In genomic region chr1:143173836-143174235, GRCm38 (mm10) we compare ENCODE assay signal across 19 mouse cellular contexts.
A peak's percentile ranks its signal among the peaks of the same experiment; 100 is the strongest.
DNase-seq lines count a peak whose midpoint lies in the region; ATAC-seq and TF ChIP-seq lines count a peak whose summit lies in the region.
"Had no signal": no experiment of that assay in that cellular context is flagged by ENCODE, and none has a peak within 500 bp of the region (broad histone marks: within the 10 kb centered on the region; RNA-seq: fewer than 3 reads in every experiment).

No protein-coding gene starts in this region.

- H3K4me2 ChIP-seq in forebrain, embryonic 16.5 days (ENCODE audit: low read length), result no peak overlapping the region
- no peak overlapping the region for H3K4me2 ChIP-seq in forebrain, embryonic 13.5 days
- no peak overlapping the region for H3K4me2 ChIP-seq in intestine, embryonic 16.5 days (ENCODE audit: low read depth, low read length)
- H3K4me2 ChIP-seq: hindbrain, embryonic 15.5 days; liver, embryonic 15.5 days had no signal

- peak; percentile 23 for DNase-seq in right cerebral cortex, postnatal 25 days
- DNase-seq in right cerebral cortex, postnatal 4 days, result no peak
- peak; percentile 72 to 73 for DNase-seq in layer of hippocampus, adult 2 months (ENCODE audit: low spot score in 2 of 2)
- DNase-seq in kidney, adult 9 months, result no peak
- DNase-seq in gastrocnemius, adult 18-20 months (ENCODE audit: low spot score), result no peak
- DNase-seq: adrenal gland, postnatal 36 days; gastrocnemius, postnatal 10 days; heart, postnatal 10 days; kidney, adult 18-20 months; kidney, postnatal 14 days; lung, postnatal 10 days; right cerebral cortex, postnatal 14 days; thymus, postnatal 14 days had no signal

- no peaks in the 10 kb centered on the region for H3K9me3 ChIP-seq in forebrain, embryonic 16.5 days (ENCODE audit: control insufficient read depth, low read length)
- H3K9me3 ChIP-seq in forebrain, embryonic 13.5 days (replicated peaks), result no peaks in the 10 kb centered on the region
- H3K9me3 ChIP-seq in intestine, embryonic 16.5 days (ENCODE audit: control insufficient read depth, low read length), result no peaks in the 10 kb centered on the region
- H3K9me3 ChIP-seq: hindbrain, embryonic 15.5 days; liver, embryonic 15.5 days had no signal

- H3K4me1 ChIP-seq in forebrain, embryonic 16.5 days (replicated peaks; ENCODE audit: control insufficient read depth, insufficient read depth, low read length), result no peaks in the 10 kb centered on the region
- no peaks in the 10 kb centered on the region for H3K4me1 ChIP-seq in forebrain, embryonic 13.5 days
- no peaks in the 10 kb centered on the region for H3K4me1 ChIP-seq in intestine, embryonic 16.5 days (ENCODE audit: control insufficient read depth, insufficient read depth, low read length)
- H3K4me1 ChIP-seq: hindbrain, embryonic 15.5 days; liver, embryonic 15.5 days had no signal

- no peaks in the 10 kb centered on the region for H3K27me3 ChIP-seq in forebrain, embryonic 16.5 days (replicated peaks; ENCODE audit: control insufficient read depth, insufficient read depth, low read length)
- no peaks in the 10 kb centered on the region for H3K27me3 ChIP-seq in forebrain, embryonic 13.5 days
- no peaks in the 10 kb centered on the region for H3K27me3 ChIP-seq in intestine, embryonic 16.5 days (replicated peaks; ENCODE audit: control insufficient read depth, insufficient read depth, low read length)
- H3K27me3 ChIP-seq: hindbrain, embryonic 15.5 days; liver, embryonic 15.5 days had no signal

- WGBS in forebrain, embryonic 16.5 days, result 64% methylated on average over 2 of the region's 2 CpGs
- WGBS in forebrain, embryonic 13.5 days, result 78% methylated on average over 2 of the region's 2 CpGs
- WGBS in intestine, embryonic 16.5 days, result 70% methylated on average over 2 of the region's 2 CpGs

- H3K36me3 ChIP-seq in forebrain, embryonic 16.5 days (ENCODE audit: control insufficient read depth, insufficient read depth), result no peaks in the 10 kb centered on the region
- no peaks in the 10 kb centered on the region for H3K36me3 ChIP-seq in forebrain, embryonic 13.5 days (ENCODE audit: poor library complexity, severe bottlenecking)
- H3K36me3 ChIP-seq in intestine, embryonic 16.5 days (ENCODE audit: control insufficient read depth, insufficient read depth, low read length), result no peaks in the 10 kb centered on the region
- H3K36me3 ChIP-seq: hindbrain, embryonic 15.5 days; liver, embryonic 15.5 days had no signal

- no peak overlapping the region for H3K27ac ChIP-seq in forebrain, embryonic 16.5 days (ENCODE audit: low read length)
- H3K27ac ChIP-seq in forebrain, embryonic 13.5 days, result no peak overlapping the region
- H3K27ac ChIP-seq in layer of hippocampus, adult 2 months, result no peak overlapping the region
- H3K27ac ChIP-seq in intestine, embryonic 16.5 days (ENCODE audit: low read length), result no peak overlapping the region
- H3K27ac ChIP-seq: hindbrain, embryonic 15.5 days; liver, embryonic 15.5 days had no signal

- H3K4me3 ChIP-seq in forebrain, embryonic 16.5 days (replicated peaks; ENCODE audit: low read length), result no peak overlapping the region
- no peak overlapping the region for H3K4me3 ChIP-seq in forebrain, embryonic 13.5 days
- H3K4me3 ChIP-seq in layer of hippocampus, adult 2 months, result no peak overlapping the region
- no peak overlapping the region for H3K4me3 ChIP-seq in intestine, embryonic 16.5 days (ENCODE audit: low read length)
- H3K4me3 ChIP-seq: hindbrain, embryonic 15.5 days; liver, embryonic 15.5 days had no signal

- peak; percentile 59; the same call in 1 of the 2 replicates for ATAC-seq in forebrain, embryonic 16.5 days
- ATAC-seq in forebrain, embryonic 13.5 days, result no peak
- ATAC-seq in intestine, embryonic 16.5 days, result no peak
- ATAC-seq: midbrain, embryonic 16.5 days had no signal

- TF ChIP-seq CTCF in layer of hippocampus, adult 2 months (conservative IDR thresholded peaks at IDR 0.05), result no peak

- H3K9ac ChIP-seq in forebrain, embryonic 16.5 days (replicated peaks; ENCODE audit: low read depth, low read length), result no peak overlapping the region
- no peak overlapping the region for H3K9ac ChIP-seq in forebrain, embryonic 13.5 days
- no peak overlapping the region for H3K9ac ChIP-seq in intestine, embryonic 16.5 days (ENCODE audit: low read depth, low read length)
- H3K9ac ChIP-seq: hindbrain, embryonic 15.5 days; liver, embryonic 15.5 days had no signal

Comparison
In these comparisons a context has a peak if more than half of its experiments do, and no peak if none do; other contexts are left out.
1. DNase-seq: peak in right cerebral cortex, postnatal 25 days (single experiment) and layer of hippocampus, adult 2 months (2 of 2); none in right cerebral cortex, postnatal 4 days (single experiment), kidney, adult 9 months (single experiment) and gastrocnemius, adult 18-20 months (single experiment).